Mouse (Mus musculus): ENCODE results near the gene Nup210. TPM values are rescaled to one million over a fixed set of nuclear protein-coding genes. Genes with fewer than 3 reads are reported as not detected.

The Nup210 gene
- total and polyA plus RNA-seq, 3 experiments = 46.3 to 394 (median 71.5) TPM

DNA sequence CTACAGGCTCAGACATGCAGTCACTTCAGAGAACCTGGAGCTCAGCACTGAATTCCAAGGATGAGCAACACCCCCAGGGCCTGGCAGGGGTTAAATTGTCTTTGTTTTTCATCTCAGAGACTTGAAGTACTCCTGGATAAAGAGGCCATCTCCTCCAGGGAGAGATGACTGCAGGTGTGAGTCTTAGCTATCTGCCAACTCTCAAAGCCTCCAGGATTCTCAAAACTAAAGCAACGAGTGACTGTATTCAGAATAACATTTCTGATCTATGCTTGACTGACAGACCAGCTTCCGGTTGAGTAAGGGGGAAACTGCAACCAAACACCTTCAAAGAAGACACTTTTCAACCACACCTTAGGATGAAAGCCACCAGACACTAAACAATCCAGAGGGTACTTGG is 1.9 kb downstream of the Nup210 start:
- peak overlapping the region; percentile 18; the same call in 1 of the 2 replicates for H3K27ac ChIP-seq (ENCODE audit: control insufficient read depth, low read depth, low read length)
- TF ChIP-seq TBP (IDR thresholded peaks at IDR 0.05; ENCODE audit: low read depth, low read length) = no peak
- TF ChIP-seq TAL1 (IDR thresholded peaks at IDR 0.05; ENCODE audit: low read length) = no peak
- TF ChIP-seq ZNF384 (IDR thresholded peaks at IDR 0.05; ENCODE audit: low read depth, low read length) = no peak
- no peak for TF ChIP-seq MAZ (IDR thresholded peaks at IDR 0.05; ENCODE audit: low read depth, low read length)
- no peak for TF ChIP-seq TCF12 (IDR thresholded peaks at IDR 0.05; ENCODE audit: low read depth, low read length)
- no peak for TF ChIP-seq USF1 (IDR thresholded peaks at IDR 0.05; ENCODE audit: low read depth, low read length)
- no peak for TF ChIP-seq ELF1 (IDR thresholded peaks at IDR 0.05; ENCODE audit: low read depth, low read length)
- no peak for TF ChIP-seq MEF2A (IDR thresholded peaks at IDR 0.05; ENCODE audit: extremely low read depth, insufficient replicate concordance, low read depth, low read length, poor library complexity, severe bottlenecking)
- no peak for TF ChIP-seq RCOR1 (IDR thresholded peaks at IDR 0.05; ENCODE audit: low read depth, low read length)
- no peak for TF ChIP-seq CTCF (IDR thresholded peaks at IDR 0.05 in 2 of 3, conservative IDR thresholded peaks at IDR 0.05 in 1 of 3; ENCODE audit: control insufficient read depth in 1 of 3, insufficient read depth in 1 of 3, low read depth in 2 of 3, low read length in 3 of 3, poor library complexity in 1 of 3, severe bottlenecking in 1 of 3)
- peak overlapping the region; percentile 98; the same call in 1 of the 2 replicates for H3K9ac ChIP-seq (ENCODE audit: control insufficient read depth, low read depth, low read length, poor library complexity, severe bottlenecking)
- peak overlapping the region in 1 of 2 experiments; percentile 31; a peak in 1 of 4 replicates for H3K4me3 ChIP-seq (ENCODE audit: control insufficient read depth in 1 of 2, insufficient read depth in 1 of 2, low read depth in 2 of 2, low read length in 2 of 2)
- H3K27me3 ChIP-seq (ENCODE audit: control insufficient read depth in 1 of 2, insufficient read depth in 2 of 2, low read length in 2 of 2) = no peaks in the 10 kb centered on the region
- peaks cover 0 to 55% of the 10 kb centered on the region in 2 experiments; a peak in 2 of 4 replicates for H3K36me3 ChIP-seq (ENCODE audit: control insufficient read depth in 1 of 2, insufficient read depth in 2 of 2, low read length in 2 of 2)
- H3K79me2 ChIP-seq (ENCODE audit: control insufficient read depth, insufficient read depth, low read length, poor library complexity) = peaks cover 52% of the 10 kb centered on the region
- H3K4me1 ChIP-seq (ENCODE audit: control insufficient read depth in 1 of 2, insufficient read depth in 2 of 2, low read length in 2 of 2) = peaks cover 34 to 46% of the 10 kb centered on the region in 2 experiments
- no peak for DNase-seq (ENCODE audit: low read depth, low spot score)
- no peaks in the 10 kb centered on the region for H3K9me3 ChIP-seq (replicated peaks; ENCODE audit: insufficient read depth, low read length)

DNA sequence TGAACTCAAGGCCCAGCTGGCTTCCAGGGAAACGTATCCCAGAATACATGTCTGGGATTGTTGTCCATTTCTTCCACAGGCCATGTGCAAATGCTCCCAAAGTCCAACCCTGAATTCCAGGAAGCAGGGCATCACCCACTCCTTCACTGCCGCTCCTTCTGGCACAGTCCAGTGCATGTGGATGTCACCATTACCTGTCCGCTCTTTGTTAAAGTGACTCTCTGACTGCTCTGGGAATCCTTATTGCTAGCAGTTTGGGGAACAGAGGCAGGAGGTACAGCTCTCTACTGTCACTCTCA is 4.7 kb downstream of the Nup210 start:
- Histone ChIP-seq H3K79me2 (ENCODE audit: control insufficient read depth, insufficient read depth, low read length, poor library complexity) (peaks cover 76% of the 10 kb centered on the region), H3K9me3 (replicated peaks; ENCODE audit: insufficient read depth, low read length) (no peaks in the 10 kb centered on the region), H3K36me3 (ENCODE audit: control insufficient read depth in 1 of 2, insufficient read depth in 2 of 2, low read length in 2 of 2) (peaks cover 0 to 62% of the 10 kb centered on the region in 2 experiments; a peak in 2 of 4 replicates), H3K4me1 (ENCODE audit: control insufficient read depth in 1 of 2, insufficient read depth in 2 of 2, low read length in 2 of 2) (peaks cover 36 to 49% of the 10 kb centered on the region in 2 experiments), H3K27ac (ENCODE audit: control insufficient read depth, low read depth, low read length) (peak overlapping the region; percentile 23; the same call in 1 of the 2 replicates), H3K27me3 (ENCODE audit: control insufficient read depth in 1 of 2, insufficient read depth in 2 of 2, low read length in 2 of 2) (no peaks in the 10 kb centered on the region), H3K9ac (ENCODE audit: control insufficient read depth, low read depth, low read length, poor library complexity, severe bottlenecking) (no peak overlapping the region), H3K4me3 (ENCODE audit: control insufficient read depth in 1 of 2, insufficient read depth in 1 of 2, low read depth in 2 of 2, low read length in 2 of 2) (no peak overlapping the region)
- DNase-seq (ENCODE audit: low read depth, low spot score) = no peak
- TF ChIP-seq TAL1 (IDR thresholded peaks at IDR 0.05; ENCODE audit: low read length) (no peak), ZNF384 (IDR thresholded peaks at IDR 0.05; ENCODE audit: low read depth, low read length) (no peak), CHD1 (IDR thresholded peaks at IDR 0.05; ENCODE audit: low read depth, low read length) (no peak), GATA1 (IDR thresholded peaks at IDR 0.05; ENCODE audit: low read depth, low read length) (no peak), EP300 (IDR thresholded peaks at IDR 0.05; ENCODE audit: low read depth in 1 of 2, low read length in 2 of 2) (no peak), HCFC1 (IDR thresholded peaks at IDR 0.05; ENCODE audit: low read depth, low read length) (no peak), MAFK (IDR thresholded peaks at IDR 0.05; ENCODE audit: borderline replicate concordance, low read depth, low read length) (no peak), UBTF (IDR thresholded peaks at IDR 0.05; ENCODE audit: borderline replicate concordance, insufficient read depth, low read depth, low read length) (no peak), TCF12 (IDR thresholded peaks at IDR 0.05; ENCODE audit: low read depth, low read length) (no peak), RCOR1 (IDR thresholded peaks at IDR 0.05; ENCODE audit: low read depth, low read length) (no peak)
